Mouse (Mus musculus): ENCODE results near the gene Usp10. TPM values are rescaled to one million over a fixed set of nuclear protein-coding genes. Genes with fewer than 3 reads are reported as not detected.

Gene Usp10
- total and polyA plus RNA-seq, 3 experiments: 42.7 to 108 (median 61.0) TPM

GRCm38 (mm10) chr8:119917415-119917814 lies 7.3 kb downstream of the Usp10 start:
- Histone ChIP-seq H3K27me3 (ENCODE audit: insufficient read depth, low read length) (no peaks in the 10 kb centered on the region), H3K36me3 (replicated peaks) (peaks cover 73% of the 10 kb centered on the region), H3K4me3 (ENCODE audit: low read depth, low read length) (no peak overlapping the region; the same call in 1 of the 2 replicates), H3K4me1 (ENCODE audit: insufficient read depth, low read depth, low read length) (peaks cover 90% of the 10 kb centered on the region), H3K9me3 (replicated peaks) (peaks cover 12% of the 10 kb centered on the region)
- DNase-seq (ENCODE audit: low spot score) (no peak), ATAC-seq (ENCODE audit: extremely low read depth, insufficient number of reproducible peaks, low FRiP score, poor library complexity, severe bottlenecking) (no peak)
- TF ChIP-seq GATA2 (IDR thresholded peaks at IDR 0.05; ENCODE audit: borderline replicate concordance, low read depth, low read length) (no peak), GATA1 (IDR thresholded peaks at IDR 0.05; ENCODE audit: borderline replicate concordance, low read length) (no peak), POLR2AphosphoS5 (IDR thresholded peaks at IDR 0.05; ENCODE audit: insufficient replicate concordance, low read depth, low read length) (no peak), TAL1 (conservative IDR thresholded peaks at IDR 0.05; ENCODE audit: low read depth, low read length) (no peak), CTCF (IDR thresholded peaks at IDR 0.05; ENCODE audit: low read depth, low read length) (no peak)

GRCm38 (mm10) chr8:119918155-119918567 lies 8.0 kb downstream of the Usp10 start:
- peaks cover 86% of the 10 kb centered on the region for H3K4me1 ChIP-seq (ENCODE audit: insufficient read depth, low read depth, low read length)
- no peak overlapping the region; the same call in 1 of the 2 replicates for H3K4me3 ChIP-seq (ENCODE audit: low read depth, low read length)
- peak; percentile 40 for DNase-seq (ENCODE audit: low spot score)

GRCm38 (mm10) chr8:119923259-119923658 lies 13.1 kb downstream of the Usp10 start:
- H3K27me3 ChIP-seq (ENCODE audit: insufficient read depth, low read length): no peaks in the 10 kb centered on the region
- peaks cover 84% of the 10 kb centered on the region for H3K4me1 ChIP-seq (ENCODE audit: insufficient read depth, low read depth, low read length)
- DNase-seq (ENCODE audit: low spot score) (no peak), ATAC-seq (ENCODE audit: extremely low read depth, insufficient number of reproducible peaks, low FRiP score, poor library complexity, severe bottlenecking) (no peak)
- no peak for TF ChIP-seq GATA1 (IDR thresholded peaks at IDR 0.05; ENCODE audit: borderline replicate concordance, low read length)
- TF ChIP-seq CTCF (IDR thresholded peaks at IDR 0.05; ENCODE audit: low read depth, low read length): no peak
- no peak for TF ChIP-seq TAL1 (conservative IDR thresholded peaks at IDR 0.05; ENCODE audit: low read depth, low read length)
- H3K4me3 ChIP-seq (ENCODE audit: low read depth, low read length): no peak overlapping the region
- H3K9me3 ChIP-seq (replicated peaks): peaks cover 11% of the 10 kb centered on the region
- peaks cover 80% of the 10 kb centered on the region for H3K36me3 ChIP-seq (replicated peaks)

More at GRCm38 (mm10) chr8:119918155-119918567, 8.0 kb downstream of the Usp10 start:
- Histone ChIP-seq H3K36me3 (replicated peaks) (peaks cover 73% of the 10 kb centered on the region), H3K27me3 (ENCODE audit: insufficient read depth, low read length) (no peaks in the 10 kb centered on the region), H3K9me3 (replicated peaks) (peaks cover 12% of the 10 kb centered on the region)
- TF ChIP-seq POLR2AphosphoS5 (IDR thresholded peaks at IDR 0.05; ENCODE audit: insufficient replicate concordance, low read depth, low read length) (no peak), GATA1 (IDR thresholded peaks at IDR 0.05; ENCODE audit: borderline replicate concordance, low read length) (no peak), TAL1 (conservative IDR thresholded peaks at IDR 0.05; ENCODE audit: low read depth, low read length) (peak; percentile 66)
- ATAC-seq (ENCODE audit: extremely low read depth, insufficient number of reproducible peaks, low FRiP score, poor library complexity, severe bottlenecking): peak; percentile 88

GRCm38 (mm10) chr8:119925428-119925827 lies 15.3 kb downstream of the Usp10 start:
- DNase-seq (ENCODE audit: low spot score): no peak
- H3K4me1 ChIP-seq (ENCODE audit: insufficient read depth, low read depth, low read length): peaks cover 83% of the 10 kb centered on the region
- no peak for ATAC-seq (ENCODE audit: extremely low read depth, insufficient number of reproducible peaks, low FRiP score, poor library complexity, severe bottlenecking)
- TF ChIP-seq POLR2AphosphoS5 (IDR thresholded peaks at IDR 0.05; ENCODE audit: insufficient replicate concordance, low read depth, low read length) (no peak), TAL1 (conservative IDR thresholded peaks at IDR 0.05; ENCODE audit: low read depth, low read length) (no peak), CTCF (IDR thresholded peaks at IDR 0.05; ENCODE audit: low read depth, low read length) (no peak), GATA2 (IDR thresholded peaks at IDR 0.05; ENCODE audit: borderline replicate concordance, low read depth, low read length) (no peak), GATA1 (IDR thresholded peaks at IDR 0.05; ENCODE audit: borderline replicate concordance, low read length) (no peak)
- H3K4me3 ChIP-seq (ENCODE audit: low read depth, low read length): no peak overlapping the region
- no peaks in the 10 kb centered on the region for H3K27me3 ChIP-seq (ENCODE audit: insufficient read depth, low read length)
- no peaks in the 10 kb centered on the region for H3K9me3 ChIP-seq (replicated peaks)
- peaks cover 84% of the 10 kb centered on the region for H3K36me3 ChIP-seq (replicated peaks)

- no peaks in the 10 kb centered on the region for H3K9me3 ChIP-seq (replicated peaks)
- no peaks in the 10 kb centered on the region for H3K27me3 ChIP-seq (ENCODE audit: insufficient read depth, low read length)
- TF ChIP-seq GATA2 (IDR thresholded peaks at IDR 0.05; ENCODE audit: borderline replicate concordance, low read depth, low read length) (no peak), CTCF (IDR thresholded peaks at IDR 0.05; ENCODE audit: low read depth, low read length) (no peak), GATA1 (IDR thresholded peaks at IDR 0.05; ENCODE audit: borderline replicate concordance, low read length) (no peak), TAL1 (conservative IDR thresholded peaks at IDR 0.05; ENCODE audit: low read depth, low read length) (no peak), POLR2AphosphoS5 (IDR thresholded peaks at IDR 0.05; ENCODE audit: insufficient replicate concordance, low read depth, low read length) (no peak)
- no peak for DNase-seq (ENCODE audit: low spot score)
- peak; percentile 64 for ATAC-seq (ENCODE audit: extremely low read depth, insufficient number of reproducible peaks, low FRiP score, poor library complexity, severe bottlenecking)
- peaks cover 75% of the 10 kb centered on the region for H3K4me1 ChIP-seq (ENCODE audit: insufficient read depth, low read depth, low read length)
- peaks cover 81% of the 10 kb centered on the region for H3K36me3 ChIP-seq (replicated peaks)
- no peak overlapping the region for H3K4me3 ChIP-seq (ENCODE audit: low read depth, low read length)
Observed at GRCm38 (mm10) chr8:119926474-119926873, 16.3 kb downstream of the Usp10 start.

- TF ChIP-seq GATA1 (IDR thresholded peaks at IDR 0.05; ENCODE audit: borderline replicate concordance, low read length) (no peak), CTCF (IDR thresholded peaks at IDR 0.05; ENCODE audit: low read depth, low read length) (peak; percentile 51; the same call in 1 of the 2 replicates), POLR2AphosphoS5 (IDR thresholded peaks at IDR 0.05; ENCODE audit: insufficient replicate concordance, low read depth, low read length) (no peak), GATA2 (IDR thresholded peaks at IDR 0.05; ENCODE audit: borderline replicate concordance, low read depth, low read length) (no peak), TAL1 (conservative IDR thresholded peaks at IDR 0.05; ENCODE audit: low read depth, low read length) (no peak)
- Histone ChIP-seq H3K4me1 (ENCODE audit: insufficient read depth, low read depth, low read length) (peaks cover 69% of the 10 kb centered on the region), H3K4me3 (ENCODE audit: low read depth, low read length) (no peak overlapping the region), H3K36me3 (replicated peaks) (peaks cover 84% of the 10 kb centered on the region), H3K27me3 (ENCODE audit: insufficient read depth, low read length) (no peaks in the 10 kb centered on the region), H3K9me3 (replicated peaks) (no peaks in the 10 kb centered on the region)
- DNase-seq (ENCODE audit: low spot score) (no peak), ATAC-seq (ENCODE audit: extremely low read depth, insufficient number of reproducible peaks, low FRiP score, poor library complexity, severe bottlenecking) (peak; percentile 55; the same call in 1 of the 2 replicates)
Observed at GRCm38 (mm10) chr8:119927422-119928092, 17.4 kb downstream of the Usp10 start.

All from G1E (cell line).